Mouse (Mus musculus) spleen, adult 12 weeks (tissue): ENCODE data around the gene 4930402F06Rik.
A peak's percentile ranks its signal among the peaks of the same experiment; 100 is the strongest.

Source experiments
- DNase-seq: peaks from one replicate; pipeline ENCODE4 v3.0.0; 2022; ENCODE audit warnings: low spot score

4930402F06Rik gene

DNA sequence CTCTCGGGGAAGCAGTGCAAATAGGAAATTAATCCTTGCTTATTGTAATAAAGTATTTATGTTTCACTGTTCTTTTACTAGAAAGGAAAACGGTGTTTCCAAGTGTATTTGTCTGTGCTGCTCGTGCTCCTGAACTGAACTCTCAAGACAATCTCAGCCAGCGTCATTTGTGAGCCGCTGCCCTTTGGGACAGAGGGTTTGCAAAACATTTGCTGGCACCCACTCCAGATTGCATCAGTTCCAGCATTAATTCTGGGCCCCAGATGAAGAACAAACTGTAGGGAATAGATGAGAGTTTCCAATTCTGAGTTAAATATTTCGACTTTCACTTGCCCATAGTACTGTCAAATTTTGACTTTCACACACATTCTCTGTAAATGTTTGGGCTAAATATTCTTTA is 58.3 kb downstream of the 4930402F06Rik start:
- no peak for DNase-seq

GRCm38 (mm10) chr2:35338036-35338435 is 58.9 kb downstream of the 4930402F06Rik start:
- no peak for DNase-seq

GRCm38 (mm10) chr2:35337419-35337818 is 59.6 kb downstream of the 4930402F06Rik start:
- DNase-seq = no peak

GRCm38 (mm10) chr2:35336388-35337280 is 60.3 kb downstream of the 4930402F06Rik start, which contains the start of gene Stom:
Gene Stom (minus strand): TSS chr2:35336976.
- DNase-seq = peak; percentile 100

DNA sequence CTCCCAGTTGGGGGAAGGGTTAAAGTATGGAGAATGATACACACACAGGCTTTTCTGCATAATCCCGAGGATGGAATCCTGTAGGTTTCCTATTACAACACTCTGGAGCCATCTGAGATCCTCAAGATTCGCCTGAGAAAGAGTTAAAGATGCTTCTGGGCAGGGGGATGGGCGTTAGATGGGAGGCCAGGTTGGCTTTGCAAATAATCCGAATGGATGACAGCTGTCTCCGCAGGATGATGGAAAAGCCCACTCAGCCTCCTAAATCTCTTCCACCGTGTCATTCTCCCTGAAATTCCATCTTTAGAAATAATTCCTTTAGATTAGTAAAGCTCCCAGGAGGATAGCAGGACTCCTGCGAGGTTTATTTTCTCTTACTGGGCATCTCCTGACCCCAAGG is 61.4 kb downstream of the 4930402F06Rik start:
- no peak for DNase-seq

GRCm38 (mm10) chr2:35333670-35334069 is 63.3 kb downstream of the 4930402F06Rik start:
- no peak for DNase-seq

GRCm38 (mm10) chr2:35331205-35331604 is 65.8 kb downstream of the 4930402F06Rik start:
- no peak for DNase-seq

DNA sequence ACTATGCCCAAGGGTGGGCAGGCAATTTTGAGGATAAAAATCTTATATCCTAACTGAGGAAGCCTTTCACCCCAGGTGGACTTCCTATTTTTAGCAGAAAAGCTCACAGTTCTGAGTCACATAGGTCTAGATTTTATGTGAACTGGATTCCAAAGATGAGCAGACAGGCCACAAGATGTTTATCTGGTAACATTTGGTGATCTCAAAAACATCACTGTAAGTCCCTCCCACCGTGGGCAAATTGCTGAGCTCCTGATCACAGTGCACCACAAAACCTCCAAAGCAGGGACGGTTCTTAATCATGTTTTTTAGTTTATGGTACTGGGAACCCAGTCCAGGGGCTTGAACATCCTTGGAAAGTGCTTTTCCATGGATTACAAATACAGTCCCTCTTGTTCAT is 67.9 kb downstream of the 4930402F06Rik start:
- DNase-seq = no peak

DNA sequence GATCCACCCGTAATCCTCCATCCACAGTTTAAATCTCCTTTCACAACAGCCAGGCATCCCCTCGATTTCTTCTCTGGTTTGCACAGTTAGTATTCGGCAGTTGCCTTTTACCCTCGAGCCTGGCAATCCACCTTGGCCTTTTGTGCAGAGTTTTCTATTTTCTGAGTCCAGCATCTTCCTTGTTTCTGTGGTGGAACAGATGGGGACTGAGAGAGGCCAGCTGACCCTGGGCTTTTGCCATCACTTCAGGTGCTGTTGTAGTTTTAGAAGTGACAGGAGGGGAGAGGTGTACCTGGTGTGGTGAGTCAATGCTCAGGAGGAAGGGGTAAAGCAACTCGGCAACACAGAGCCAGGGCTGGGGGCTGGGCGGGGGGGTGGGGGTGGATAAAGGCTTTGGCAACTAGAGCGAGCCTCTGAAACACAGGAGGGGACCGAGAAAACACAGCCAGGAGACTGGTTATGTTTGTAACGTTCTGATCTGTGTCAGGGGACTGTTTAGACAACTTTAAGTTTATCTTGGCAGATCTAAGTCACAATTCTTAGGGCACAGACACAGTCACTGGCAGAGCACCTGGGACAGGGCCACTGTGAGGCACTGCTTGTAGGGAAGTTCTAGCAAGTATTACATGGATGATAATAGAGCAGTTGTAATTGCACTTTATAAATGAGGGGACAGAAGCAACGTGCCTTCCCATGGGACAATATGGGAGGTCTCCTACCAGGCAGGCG is 68.7 kb downstream of the 4930402F06Rik start:
- no peak for DNase-seq

DNA sequence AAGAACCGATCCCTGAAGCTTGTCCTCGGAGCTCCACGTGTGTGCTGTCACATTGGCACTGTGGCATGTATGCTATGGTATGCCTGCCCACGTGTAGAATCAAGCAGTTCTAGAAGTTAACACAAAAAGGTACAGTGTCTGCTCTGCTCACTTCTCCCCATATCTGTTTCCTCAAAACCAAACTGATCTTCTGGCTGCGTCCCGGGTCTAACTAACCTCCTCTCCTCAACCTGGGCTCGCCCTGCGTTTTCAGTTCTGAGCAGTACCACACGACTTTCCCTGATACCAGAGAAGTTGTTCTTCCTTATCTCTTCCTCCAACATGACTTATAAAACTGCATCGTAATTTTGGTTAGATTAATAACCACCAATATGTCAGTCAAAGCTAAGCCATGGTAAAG is 69.4 kb downstream of the 4930402F06Rik start:
- DNase-seq = no peak

- DNase-seq = no peak
These were observed 70.0 kb downstream of the 4930402F06Rik start for GRCm38 (mm10) chr2:35326931-35327330.

DNA sequence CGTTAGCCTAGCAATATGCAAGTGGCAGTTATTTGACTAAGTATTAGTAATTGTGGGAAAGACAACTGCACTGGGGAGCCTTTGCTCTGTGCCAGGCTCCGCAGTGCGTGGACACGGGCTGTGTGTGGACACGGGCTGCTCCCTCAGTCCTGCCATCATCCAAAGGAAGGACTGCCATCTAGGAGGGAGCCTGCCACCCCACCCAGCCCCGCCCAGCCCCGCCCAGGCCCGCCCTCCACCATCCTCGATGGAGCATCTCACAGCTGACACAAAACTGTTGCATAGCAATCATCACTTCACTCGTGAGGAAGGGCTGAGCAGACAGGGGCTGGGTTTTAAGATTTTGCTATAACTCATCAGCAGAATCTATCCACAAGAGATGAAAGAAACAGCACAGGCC is 71.0 kb downstream of the 4930402F06Rik start:
- no peak for DNase-seq
